Mouse (Mus musculus) cerebellum, adult 2 months (tissue): ENCODE data around the gene Inha.

Source experiments
- CTCF ChIP-seq: fragments of 200-500 bp; IDR thresholded peaks from 2 replicates; pipeline ENCODE4 v1.5.1; 2011; ENCODE audit warnings: low read depth, mild to moderate bottlenecking, control low read depth, low read length, moderate library complexity, borderline replicate concordance; ENCODE audit not compliant: insufficient read depth
- POLR2A ChIP-seq: fragments of 200-500 bp; IDR thresholded peaks from 2 replicates; pipeline ENCODE4 v1.6.1; 2011; ENCODE audit warnings: low read length, control low read depth, borderline replicate concordance; ENCODE audit not compliant: insufficient read depth

DNA sequence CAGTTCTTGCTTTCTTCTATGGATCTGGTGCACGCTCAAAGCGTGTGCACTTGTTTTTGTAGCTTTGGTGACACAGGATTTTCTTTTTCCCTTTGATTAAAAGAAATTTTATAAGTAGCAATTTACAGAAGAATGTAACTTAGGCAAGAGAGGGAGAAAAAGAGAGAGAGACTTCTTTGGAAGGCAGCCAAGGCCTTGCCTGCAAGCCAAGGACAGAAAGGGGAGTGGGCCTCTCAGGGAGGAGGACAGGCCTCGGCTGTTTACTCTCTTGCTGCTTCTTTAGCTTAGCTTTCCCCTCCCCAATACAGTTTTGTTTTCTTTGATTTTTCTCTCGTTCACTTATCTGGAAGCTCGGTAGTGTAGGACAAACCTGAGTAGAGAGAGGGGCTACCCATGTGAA is 12.7 kb downstream of the Inha start:
- TF ChIP-seq CTCF, result no peak
- TF ChIP-seq POLR2A, result no peak
